Mouse (Mus musculus) liver (tissue): ENCODE measurements around the gene Mapk3.

Experiments used
- DNase-seq: peaks from one replicate; pipeline ENCODE4 v3.0.0-alpha.2; 2020; ENCODE audit warnings: mixed read lengths

Mapk3 gene

GRCm38 (mm10) chr7:126803181-126803580, 43.8 kb downstream of the Mapk3 start:
- DNase-seq, result no peak

GRCm38 (mm10) chr7:126803751-126804150, 44.4 kb downstream of the Mapk3 start:
- DNase-seq, result no peak

- DNase-seq, result no peak
Measured at GRCm38 (mm10) chr7:126806956-126807355, 47.6 kb downstream of the Mapk3 start.

GRCm38 (mm10) chr7:126807405-126807804, 48.0 kb downstream of the Mapk3 start:
- DNase-seq, result no peak

- peak; percentile 88 for DNase-seq
Measured at GRCm38 (mm10) chr7:126808703-126809455, 49.5 kb downstream of the Mapk3 start.

- DNase-seq, result no peak
Measured at GRCm38 (mm10) chr7:126809723-126810369, 50.4 kb downstream of the Mapk3 start.
